ENCODE assay signal across 20 mouse cellular contexts in genomic region chr2:107059556-107059955, GRCm38 (mm10). TPM values are rescaled to one million over a fixed set of nuclear protein-coding genes. Genes with fewer than 3 reads are reported as not detected.
DNase-seq lines count a peak whose midpoint lies in the region; ATAC-seq lines count a peak whose summit lies in the region.
"Had no signal": no experiment of that assay in that cellular context is flagged by ENCODE, and none has a peak within 500 bp of the region (broad histone marks: within the 10 kb centered on the region; RNA-seq: fewer than 3 reads in every experiment).

Fshb (minus strand) TSS chr2:107059656.

- ATAC-seq in midbrain, embryonic 11.5 days (ENCODE audit: low FRiP score) = no peak
- ATAC-seq: activated CD4-positive, CD25-positive, alpha-beta regulatory T cell, adult 4 months; CD4-positive, CD25-positive, alpha-beta regulatory T cell, adult 4 months; Patski had no signal

- no peak within 1 kb of the TSS for H3K27ac ChIP-seq in midbrain, embryonic 11.5 days (ENCODE audit: low read depth, low read length)
- H3K27ac ChIP-seq in midbrain, embryonic 10.5 days (replicated peaks) = no peak within 1 kb of the TSS

- no peaks in the 10 kb centered on the region for H3K36me3 ChIP-seq in midbrain, embryonic 11.5 days (ENCODE audit: control insufficient read depth, insufficient read depth, low read length)
- H3K36me3 ChIP-seq in midbrain, embryonic 10.5 days = no peaks in the 10 kb centered on the region
- H3K36me3 ChIP-seq: G1E had no signal

- peak; percentile 6 for DNase-seq in midbrain, embryonic 11.5 days (ENCODE audit: low spot score, missing footprints)
- no peak for DNase-seq in midbrain, embryonic 10.5 days (ENCODE audit: low spot score)
- DNase-seq: adrenal gland, adult 2 months; adrenal gland, adult 8-10 months; adrenal gland, postnatal 10 days; adrenal gland, postnatal 14 days; adrenal gland, postnatal 25 days; adrenal gland, postnatal 36 days; B cell, adult 2 months; cerebellum, adult 11 months; cerebellum, adult 11-12 months; cerebellum, adult 18-20 months; cerebellum, adult 2 months had no signal

- 80% methylated on average over 4 of the region's 4 CpGs for WGBS in midbrain, embryonic 11.5 days
- 82% methylated on average over 4 of the region's 4 CpGs for WGBS in midbrain, embryonic 10.5 days

- H3K9ac ChIP-seq in midbrain, embryonic 11.5 days (ENCODE audit: low read length) = no peak within 1 kb of the TSS

- H3K4me2 ChIP-seq in midbrain, embryonic 11.5 days = no peak within 1 kb of the TSS

- no peak within 1 kb of the TSS for H3K4me3 ChIP-seq in midbrain, embryonic 11.5 days (ENCODE audit: low read depth, low read length)
- no peak within 1 kb of the TSS for H3K4me3 ChIP-seq in midbrain, embryonic 10.5 days

- H3K27me3 ChIP-seq in midbrain, embryonic 11.5 days (ENCODE audit: control insufficient read depth, insufficient read depth, low read length) = no peaks in the 10 kb centered on the region
- no peaks in the 10 kb centered on the region for H3K27me3 ChIP-seq in midbrain, embryonic 10.5 days (ENCODE audit: low read depth, poor library complexity, severe bottlenecking)
- H3K27me3 ChIP-seq: CH12.LX had no signal

- H3K9me3 ChIP-seq in midbrain, embryonic 11.5 days (ENCODE audit: control insufficient read depth, low read length) = no peaks in the 10 kb centered on the region
- H3K9me3 ChIP-seq in midbrain, embryonic 10.5 days (replicated peaks) = no peaks in the 10 kb centered on the region

- no peaks in the 10 kb centered on the region for H3K4me1 ChIP-seq in midbrain, embryonic 11.5 days (ENCODE audit: control insufficient read depth, insufficient read depth, low read length)
- H3K4me1 ChIP-seq in midbrain, embryonic 10.5 days = peaks cover 9% of the 10 kb centered on the region

RNA-seq across cellular contexts. Expression of gene Fshb, which starts in this region (rescaled TPM):
- not detected in 2 replicates for polyA plus RNA-seq in midbrain, embryonic 11.5 days (2014; fragmentation: Nextera tagmentation; extraction: Ambion mirVana)
- not detected in 2 replicates for polyA plus RNA-seq in midbrain, embryonic 10.5 days (2016; fragmentation: Nextera tagmentation; extraction: Ambion mirVana)
- polyA plus RNA-seq: activated CD4-positive, CD25-positive, alpha-beta regulatory T cell, adult 4 months; adrenal gland, adult 2 months; brain, embryonic 14.5 days; C2C12; CD4-positive, CD25-positive, alpha-beta regulatory T cell, adult 4 months; cerebellum, adult 2 months; G1E; Patski had no signal

Comparison
In these comparisons a context has a peak if more than half of its experiments do, and no peak if none do; other contexts are left out.
1. Peak in DNase-seq in midbrain, embryonic 11.5 days; RNA of the gene not detected or under 1 TPM.